Mouse (Mus musculus): Measurements from ENCODE around the gene Ccdc87. TPM values are rescaled to one million over a fixed set of nuclear protein-coding genes. Genes with fewer than 3 reads are reported as not detected.
A peak's percentile ranks its signal among the peaks of the same experiment; 100 is the strongest.

Ccdc87 gene
- total RNA-seq (2012; rRNA removed) (not detected in 2 replicates), total RNA-seq (2014; rRNA removed) (not detected in 2 replicates), polyA plus RNA-seq (2012; ENCODE audit: insufficient read length, low read depth) (not detected in 2 replicates)

- dilution Hi-C loops (cut with MboI; ENCODE audit: extremely low pct_ligation_motif_present, extremely low pct_unique_long_range_greater_than_20kb, low sequenced_read_pairs) (no loop called here), in situ Hi-C loops (cut with MboI; ENCODE audit: low pct_ligation_motif_present, low pct_unique_long_range_greater_than_20kb, low sequenced_read_pairs) (no loop called here)
- H3K79me2 ChIP-seq (replicated peaks; ENCODE audit: control insufficient read depth, extremely low read depth, insufficient read depth, poor library complexity, severe bottlenecking): no peaks in the 10 kb centered on the region
- H3K4me3 ChIP-seq (replicated peaks in 1 of 3; ENCODE audit: low read depth in 2 of 3, low read length in 2 of 3, poor library complexity in 1 of 3): peak within 1 kb of the TSS; percentile 76 to 81 (median 76)
- peak within 1 kb of the TSS; percentile 83 for H3K9ac ChIP-seq (ENCODE audit: insufficient read depth, low read depth)
- H3K4me1 ChIP-seq (ENCODE audit: control insufficient read depth in 1 of 2, insufficient read depth in 2 of 2): peaks cover 6 to 19% of the 10 kb centered on the region in 2 experiments; a peak in 3 of 4 replicates
- peak; percentile 97 for DNase-seq (ENCODE audit: extremely low read depth)
- TF ChIP-seq SIN3A (IDR thresholded peaks at IDR 0.05; ENCODE audit: low read length) (peak; percentile 100), SMC3 (IDR thresholded peaks at IDR 0.05; ENCODE audit: low read depth, low read length) (no peak), HCFC1 (IDR thresholded peaks at IDR 0.05; ENCODE audit: low read depth, low read length) (peak; percentile 67), IRF4 (IDR thresholded peaks at IDR 0.05; ENCODE audit: low read depth, low read length) (peak; percentile 41; the same call in 1 of the 2 replicates), CHD1 (IDR thresholded peaks at IDR 0.05; ENCODE audit: low read depth, low read length) (no peak), ZMIZ1 (IDR thresholded peaks at IDR 0.05; ENCODE audit: low read depth, low read length) (peak; percentile 38; the same call in 1 of the 2 replicates), MAFK (IDR thresholded peaks at IDR 0.05; ENCODE audit: insufficient replicate concordance, low read length) (no peak), USF2 (conservative IDR thresholded peaks at IDR 0.05; ENCODE audit: low read depth, low read length) (no peak), USF1 (IDR thresholded peaks at IDR 0.05; ENCODE audit: low read depth, low read length) (no peak), TBP (conservative IDR thresholded peaks at IDR 0.05; ENCODE audit: low read depth, low read length) (0 out of 2 replicates have a peak, but pooled peaks have one; percentile 46), CTCF (conservative IDR thresholded peaks at IDR 0.05 in 1 of 2, IDR thresholded peaks at IDR 0.05 in 1 of 2; ENCODE audit: low read depth in 2 of 2, low read length in 2 of 2) (no peak), RAD21 (IDR thresholded peaks at IDR 0.05; ENCODE audit: low read depth, low read length) (no peak), MAX (IDR thresholded peaks at IDR 0.05; ENCODE audit: low read length) (peak; percentile 70), NRF1 (IDR thresholded peaks at IDR 0.05; ENCODE audit: low read depth, low read length) (peak; percentile 99), NELFE (IDR thresholded peaks at IDR 0.05; ENCODE audit: low read depth, low read length) (peak; percentile 80), KAT2A (IDR thresholded peaks at IDR 0.05; ENCODE audit: insufficient replicate concordance, low read length) (0 out of 2 replicates have a peak, but pooled peaks have one; percentile 42), ZKSCAN1 (IDR thresholded peaks at IDR 0.05; ENCODE audit: borderline replicate concordance, low read depth, low read length) (no peak), BHLHE40 (IDR thresholded peaks at IDR 0.05; ENCODE audit: low read depth, low read length) (peak; percentile 64; the same call in 1 of the 2 replicates), GABPA (IDR thresholded peaks at IDR 0.05; ENCODE audit: insufficient replicate concordance, low read depth, low read length) (no peak), ZC3H11A (IDR thresholded peaks at IDR 0.05; ENCODE audit: low read depth, low read length) (no peak), PAX5 (IDR thresholded peaks at IDR 0.05; ENCODE audit: low read length) (no peak), CHD2 (IDR thresholded peaks at IDR 0.05; ENCODE audit: low read length) (no peak), MAZ (IDR thresholded peaks at IDR 0.05; ENCODE audit: low read depth, low read length) (no peak), MEF2A (IDR thresholded peaks at IDR 0.05; ENCODE audit: borderline replicate concordance, low read depth, low read length) (no peak), TCF12 (IDR thresholded peaks at IDR 0.05; ENCODE audit: low read depth, low read length) (peak; percentile 64), MYC (IDR thresholded peaks at IDR 0.05; ENCODE audit: low read depth, low read length) (no peak), JUND (conservative IDR thresholded peaks at IDR 0.05; ENCODE audit: low read depth, low read length) (no peak), E2F4 (IDR thresholded peaks at IDR 0.05; ENCODE audit: insufficient replicate concordance, low read depth, low read length) (peak; percentile 43; the same call in 1 of the 2 replicates), UBTF (IDR thresholded peaks at IDR 0.05; ENCODE audit: low read depth, low read length) (no peak), ETS1 (conservative IDR thresholded peaks at IDR 0.05; ENCODE audit: low read depth, low read length) (no peak), RCOR1 (conservative IDR thresholded peaks at IDR 0.05; ENCODE audit: low read depth, low read length) (no peak), JUN (IDR thresholded peaks at IDR 0.05; ENCODE audit: insufficient read depth, low read depth, low read length) (no peak), MXI1 (IDR thresholded peaks at IDR 0.05; ENCODE audit: low read depth, low read length) (peak; percentile 98), POLR2A (IDR thresholded peaks at IDR 0.05; ENCODE audit: low read depth, low read length) (peak; percentile 80), EP300 (IDR thresholded peaks at IDR 0.05; ENCODE audit: low read length) (no peak; the same call in 1 of the 2 replicates), ELF1 (IDR thresholded peaks at IDR 0.05; ENCODE audit: low read depth, low read length) (peak; percentile 83), POLR2AphosphoS2 (IDR thresholded peaks at IDR 0.05; ENCODE audit: low read depth, low read length) (peak; percentile 53; the same call in 1 of the 2 replicates)
- peaks cover 5 to 22% of the 10 kb centered on the region in 2 experiments for H3K36me3 ChIP-seq (replicated peaks in 1 of 2; ENCODE audit: control insufficient read depth in 1 of 2, insufficient read depth in 1 of 2, low read length in 1 of 2)
- peaks cover 40% of the 10 kb centered on the region for H3K27me3 ChIP-seq (replicated peaks)
- H3K4me2 ChIP-seq (ENCODE audit: insufficient read depth, low read depth, poor library complexity, severe bottlenecking): peak within 1 kb of the TSS; percentile 88
- H3K9me3 ChIP-seq (replicated peaks; ENCODE audit: low read length): no peaks in the 10 kb centered on the region
- H3K27ac ChIP-seq (ENCODE audit: insufficient read depth, low read depth): no peak within 1 kb of the TSS
Measured at GRCm38 (mm10) chr19:4839149-4839548, at the start of gene Ccdc87, which contains the start of gene Ccs. TSS of gene Ccdc87 (plus strand) at chr19:4839366. TSS of gene Ccs (minus strand) at chr19:4839332.

Data from CH12.LX (cell line).